Mouse (Mus musculus) kidney, embryonic 14.5 days (tissue): ENCODE measurements around the gene Dnajb1. TPM values are rescaled to one million over a fixed set of nuclear protein-coding genes. Genes with fewer than 3 reads are reported as not detected.
A peak's percentile ranks its signal among the peaks of the same experiment; 100 is the strongest.

ENCODE experiments used
- ATAC-seq: fragments of 200-750 bp; cut with Nextera tagmentation; 2 replicates; pipeline ENCODE4 v1.8.0; 2017; ENCODE audit warnings: moderate number of reproducible peaks, mild to moderate bottlenecking, moderate TSS enrichment, moderate library complexity; ENCODE audit not compliant: low FRiP score, low TSS enrichment
- H3K27ac ChIP-seq: fragments of 300-500 bp; sonication (generic); 2 replicates; pipeline ENCODE4 v1.5.1; 2014; ENCODE audit warnings: low read depth, mild to moderate bottlenecking, low read length, moderate library complexity, mixed read lengths
- H3K27me3 ChIP-seq: fragments of 300-500 bp; sonication (generic); 2 replicates; pipeline ENCODE4 v1.6.1; 2014; ENCODE audit warnings: mild to moderate bottlenecking, low read length; ENCODE audit not compliant: control insufficient read depth, insufficient read depth
- H3K36me3 ChIP-seq: fragments of 300-500 bp; sonication (generic); 2 replicates; pipeline ENCODE4 v1.6.1; 2014; ENCODE audit warnings: low read length, mixed read lengths; ENCODE audit not compliant: control insufficient read depth, insufficient read depth
- H3K4me1 ChIP-seq: fragments of 300-500 bp; sonication (generic); 2 replicates; pipeline ENCODE4 v1.6.1; 2014; ENCODE audit warnings: low read length, mixed read lengths; ENCODE audit not compliant: control insufficient read depth, insufficient read depth
- H3K4me2 ChIP-seq: fragments of 300-500 bp; sonication (generic); replicated peaks from 2 replicates; pipeline ENCODE4 v1.6.1; 2014; ENCODE audit warnings: low read depth, mild to moderate bottlenecking, low read length
- H3K4me3 ChIP-seq: fragments of 300-500 bp; sonication (generic); 2 replicates; pipeline ENCODE4 v1.5.1; 2014; ENCODE audit warnings: mild to moderate bottlenecking, low read length
- H3K9ac ChIP-seq: fragments of 300-500 bp; sonication (generic); 2 replicates; pipeline ENCODE4 v1.6.1; 2014; ENCODE audit warnings: low read depth, mild to moderate bottlenecking, low read length, moderate library complexity
- H3K9me3 ChIP-seq: fragments of 300-500 bp; sonication (generic); 2 replicates; pipeline ENCODE4 v1.6.1; 2016; ENCODE audit warnings: low read length; ENCODE audit not compliant: control insufficient read depth
- WGBS: fragments of 180-500 bp; shearing (Covaris S2); extraction: QIAGEN DNeasy Blood & Tissue Kit; methylation state at CpG from one replicate; pipeline ENCODE4 v1.1.7; 2014; 5-methylcytosine and 5-hydroxymethylcytosine counted together
- polyA plus RNA-seq: library from polyadenylated mRNA; unstranded; fragments of >200 nt; fragmentation: Nextera tagmentation; extraction: Ambion mirVana; gene quantifications from 2 replicates; pipeline ENCODE4 v1.2.1, GENCODE M21; 2014

Dnajb1 gene
- polyA plus RNA-seq, 1 experiment from 2014 or later: 48.9 TPM

DNA sequence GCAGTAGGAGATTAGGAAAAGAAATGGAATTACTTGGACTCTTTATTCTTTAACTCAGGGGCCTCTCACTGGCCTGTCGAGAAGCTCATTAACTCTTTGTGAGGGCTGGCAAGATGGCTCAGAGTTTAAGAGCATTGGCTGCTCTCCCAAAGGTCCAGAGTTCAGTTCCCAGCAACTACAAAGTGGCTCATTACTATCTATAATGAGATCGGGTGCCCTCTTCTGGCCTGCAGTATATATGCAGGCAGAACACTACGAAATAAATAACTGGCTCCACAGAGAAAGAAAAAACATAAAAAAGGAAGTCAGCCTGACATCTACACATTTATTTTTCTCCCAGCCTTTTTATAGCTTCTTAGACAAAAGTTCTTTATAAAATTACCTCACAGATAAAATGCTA, 11.6 kb upstream of the Dnajb1 start:
- no peak for ATAC-seq
- Histone ChIP-seq H3K27me3 (no peaks in the 10 kb centered on the region), H3K4me2 (no peak overlapping the region), H3K9me3 (no peaks in the 10 kb centered on the region), H3K36me3 (peaks cover 7% of the 10 kb centered on the region; the same call in 1 of the 2 replicates), H3K9ac (no peak overlapping the region), H3K4me3 (no peak overlapping the region), H3K27ac (no peak overlapping the region), H3K4me1 (peaks cover 18% of the 10 kb centered on the region)
- WGBS: 22% methylated on average over 3 of the region's 3 CpGs

DNA sequence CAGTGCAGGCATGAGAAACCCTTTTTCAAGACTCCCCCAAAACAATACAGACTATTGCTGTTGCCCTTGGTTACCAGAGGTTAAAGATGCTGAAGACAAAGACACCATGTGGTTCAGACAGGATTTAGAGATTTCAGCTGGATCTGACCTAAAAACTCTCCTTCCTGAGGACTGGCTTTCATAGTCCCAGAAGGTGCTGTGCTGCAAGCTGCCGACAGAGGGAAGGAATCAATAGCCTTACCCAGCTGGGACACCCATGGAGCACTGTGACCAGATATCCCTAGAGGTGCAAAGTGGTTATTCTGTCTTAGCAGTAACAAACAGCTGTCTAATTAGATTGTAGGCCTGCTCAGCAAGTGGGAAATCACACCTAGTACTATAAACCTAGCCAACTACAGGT, 9.8 kb upstream of the Dnajb1 start:
- Histone ChIP-seq H3K4me3 (no peak overlapping the region), H3K4me2 (no peak overlapping the region), H3K27ac (no peak overlapping the region), H3K27me3 (no peaks in the 10 kb centered on the region), H3K4me1 (peaks cover 5% of the 10 kb centered on the region; the same call in 1 of the 2 replicates), H3K36me3 (no peaks in the 10 kb centered on the region), H3K9ac (no peak overlapping the region), H3K9me3 (no peaks in the 10 kb centered on the region)
- WGBS: 10% methylated on average over 1 of the region's 1 CpGs
- ATAC-seq: no peak

DNA sequence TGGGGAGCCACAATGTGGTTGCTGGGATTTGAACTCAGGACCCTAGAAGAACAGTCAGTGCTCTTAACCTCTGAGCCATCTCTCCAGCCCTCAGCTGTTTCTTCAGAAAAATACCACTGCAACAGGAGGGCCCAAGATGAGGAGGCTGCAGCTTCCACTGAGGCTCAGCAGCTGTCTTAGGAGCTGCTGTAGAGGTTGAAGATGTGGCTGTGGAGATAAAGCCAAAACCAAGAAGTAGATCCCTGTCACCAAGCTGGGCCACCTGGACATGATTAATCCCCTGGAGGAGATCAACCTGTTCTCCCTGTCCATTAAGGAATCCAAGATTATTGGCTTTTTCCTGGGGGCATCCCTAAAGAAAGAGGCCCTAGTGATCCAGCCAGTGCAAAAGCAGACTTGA, 8.2 kb upstream of the Dnajb1 start:
- Histone ChIP-seq H3K9me3 (no peaks in the 10 kb centered on the region), H3K4me3 (no peak overlapping the region)
- ATAC-seq: no peak

GRCm38 (mm10) chr8:83602650-83603029, 5.4 kb upstream of the Dnajb1 start:
- H3K27me3 ChIP-seq: no peaks in the 10 kb centered on the region
- 73% methylated on average over 2 of the region's 2 CpGs for WGBS
- no peak for ATAC-seq
- no peak overlapping the region for H3K27ac ChIP-seq
- H3K4me1 ChIP-seq: 0 out of 2 replicates have a peak, but pooled peaks cover 3% of the 10 kb centered on the region
- H3K36me3 ChIP-seq: no peaks in the 10 kb centered on the region
- no peak overlapping the region for H3K4me3 ChIP-seq
- H3K4me2 ChIP-seq: no peak overlapping the region
- H3K9ac ChIP-seq: no peak overlapping the region
- H3K9me3 ChIP-seq: no peaks in the 10 kb centered on the region

More for the DNA sequence above, 8.2 kb upstream of the Dnajb1 start:
- Histone ChIP-seq H3K9ac (no peak overlapping the region), H3K4me1 (0 out of 2 replicates have a peak, but pooled peaks cover 2% of the 10 kb centered on the region), H3K27ac (no peak overlapping the region), H3K27me3 (no peaks in the 10 kb centered on the region), H3K36me3 (no peaks in the 10 kb centered on the region), H3K4me2 (no peak overlapping the region)

- peak; percentile 70 for ATAC-seq
- Histone ChIP-seq H3K36me3 (peaks cover 37% of the 10 kb centered on the region), H3K4me3 (peak overlapping the region; percentile 87), H3K4me1 (peaks cover 13% of the 10 kb centered on the region; the same call in 1 of the 2 replicates), H3K27ac (peak overlapping the region; percentile 97), H3K4me2 (peak overlapping the region; percentile 90), H3K9ac (peak overlapping the region; percentile 86), H3K9me3 (no peaks in the 10 kb centered on the region), H3K27me3 (no peaks in the 10 kb centered on the region)
- WGBS: under 1% methylated on average over 51 of the region's 51 CpGs
These were observed 421 bp downstream of the Dnajb1 start for GRCm38 (mm10) chr8:83608398-83608829.

DNA sequence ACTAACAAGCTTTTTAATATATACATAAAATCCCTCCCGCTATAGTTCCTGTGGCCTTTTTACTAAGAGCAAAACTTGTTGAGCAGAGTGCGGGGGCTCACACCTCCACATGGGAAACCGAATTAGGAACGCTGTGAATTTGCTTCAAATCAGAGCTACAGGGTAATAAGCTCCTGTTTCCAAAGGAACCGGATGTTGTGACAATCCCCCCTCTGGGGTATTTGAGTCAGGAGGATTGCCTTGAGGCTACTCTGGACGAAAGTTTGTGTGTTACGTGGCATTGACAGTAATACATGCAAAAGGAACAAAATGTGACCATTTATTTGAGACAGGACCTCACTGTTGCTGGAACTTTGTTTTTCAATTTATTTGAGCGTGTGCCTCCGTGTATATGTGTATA, 1.1 kb downstream of the Dnajb1 start:
- Histone ChIP-seq H3K27me3 (no peaks in the 10 kb centered on the region), H3K4me2 (peak overlapping the region; percentile 90), H3K9ac (peak overlapping the region; percentile 86), H3K27ac (no peak overlapping the region; the same call in 1 of the 2 replicates), H3K36me3 (peaks cover 43% of the 10 kb centered on the region), H3K4me1 (peaks cover 13% of the 10 kb centered on the region; the same call in 1 of the 2 replicates), H3K9me3 (no peaks in the 10 kb centered on the region), H3K4me3 (peak overlapping the region; percentile 87)
- no peak for ATAC-seq
- WGBS: 25% methylated on average over 9 of the region's 9 CpGs

DNA sequence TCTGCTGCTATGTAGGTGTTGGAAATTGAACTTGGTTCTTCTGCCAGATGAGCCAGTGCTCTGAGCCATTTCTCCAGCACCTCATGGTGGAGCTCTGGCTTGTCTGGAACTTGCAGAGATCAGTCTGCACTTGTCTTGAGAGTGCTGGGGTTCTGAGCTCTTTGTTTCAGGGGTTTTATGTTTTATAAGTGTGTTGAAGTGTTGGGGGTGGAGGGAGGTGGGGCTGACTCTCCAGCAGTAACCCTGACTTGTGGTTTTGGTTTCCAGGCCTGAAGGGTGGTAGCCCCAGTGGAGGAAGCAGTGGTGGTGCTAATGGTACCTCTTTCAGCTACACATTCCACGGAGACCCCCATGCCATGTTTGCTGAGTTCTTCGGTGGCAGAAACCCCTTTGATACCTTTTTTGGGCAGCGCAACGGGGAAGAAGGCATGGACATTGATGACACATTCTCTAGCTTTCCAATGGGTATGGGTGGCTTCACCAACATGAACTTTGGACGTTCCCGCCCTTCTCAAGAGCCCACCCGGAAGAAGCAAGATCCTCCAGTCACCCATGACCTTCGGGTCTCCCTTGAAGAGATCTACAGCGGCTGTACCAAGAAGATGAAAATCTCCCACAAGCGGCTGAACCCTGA, 1.7 kb downstream of the Dnajb1 start:
- no peak for ATAC-seq
- no peaks in the 10 kb centered on the region for H3K27me3 ChIP-seq
- peak overlapping the region; percentile 86; the same call in 1 of the 2 replicates for H3K9ac ChIP-seq
- 86% methylated on average over 10 of the region's 10 CpGs for WGBS
- no peaks in the 10 kb centered on the region for H3K9me3 ChIP-seq
- peaks cover 43% of the 10 kb centered on the region for H3K36me3 ChIP-seq
- H3K4me2 ChIP-seq: peak overlapping the region; percentile 90
- H3K4me1 ChIP-seq: peaks cover 13% of the 10 kb centered on the region; the same call in 1 of the 2 replicates
- no peak overlapping the region for H3K27ac ChIP-seq
- H3K4me3 ChIP-seq: peak overlapping the region; percentile 87

- Histone ChIP-seq H3K4me2 (no peak overlapping the region), H3K27me3 (no peaks in the 10 kb centered on the region), H3K4me3 (no peak overlapping the region), H3K36me3 (peaks cover 43% of the 10 kb centered on the region), H3K4me1 (peaks cover 13% of the 10 kb centered on the region; the same call in 1 of the 2 replicates), H3K9ac (no peak overlapping the region), H3K9me3 (no peaks in the 10 kb centered on the region), H3K27ac (no peak overlapping the region)
- 95% methylated on average over 4 of the region's 4 CpGs for WGBS
- no peak for ATAC-seq
These were observed 3.9 kb downstream of the Dnajb1 start for GRCm38 (mm10) chr8:83611921-83612320.

DNA sequence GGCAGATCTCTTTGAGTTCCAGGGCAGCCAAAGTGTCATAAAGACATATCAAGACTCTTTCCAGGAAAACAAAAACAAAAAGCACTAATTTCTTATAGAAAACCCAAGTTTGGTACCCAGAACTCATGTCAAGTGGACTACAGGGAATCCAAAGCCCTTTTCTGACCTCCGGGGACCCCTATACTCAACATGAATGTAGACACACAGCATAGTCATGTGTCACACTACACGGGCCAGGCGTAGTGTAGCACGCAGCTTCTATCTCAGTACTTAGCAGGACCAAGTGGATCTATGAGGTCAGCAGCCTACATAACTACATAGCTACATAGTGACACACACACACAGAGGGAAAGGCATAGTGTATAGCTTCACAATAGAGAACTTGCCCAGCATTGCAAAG, 5.7 kb downstream of the Dnajb1 start:
- Histone ChIP-seq H3K27me3 (no peaks in the 10 kb centered on the region), H3K27ac (no peak overlapping the region), H3K4me1 (peaks cover 10% of the 10 kb centered on the region; the same call in 1 of the 2 replicates), H3K36me3 (peaks cover 43% of the 10 kb centered on the region), H3K4me2 (no peak overlapping the region), H3K9ac (no peak overlapping the region), H3K4me3 (no peak overlapping the region), H3K9me3 (no peaks in the 10 kb centered on the region)
- ATAC-seq: no peak
- WGBS: 99% methylated on average over 4 of the region's 4 CpGs
